Mouse (Mus musculus) adrenal gland, postnatal 25 days (tissue): ENCODE results near the gene Cers1. TPM values are rescaled to one million over a fixed set of nuclear protein-coding genes. Genes with fewer than 3 reads are reported as not detected.
A peak's percentile ranks its signal among the peaks of the same experiment; 100 is the strongest.

ENCODE experiments used
- DNase-seq: peaks from one replicate; pipeline ENCODE4 v3.0.0; 2021; ENCODE audit warnings: mixed read lengths
- total RNA-seq: library from RNA; stranded (reverse); gene quantifications from 2 replicates; pipeline ENCODE4 v1.2.3, GENCODE M21; 2021

Gene Cers1
- total RNA-seq, 1 experiment from 2014 or later: 3.4 TPM

DNA sequence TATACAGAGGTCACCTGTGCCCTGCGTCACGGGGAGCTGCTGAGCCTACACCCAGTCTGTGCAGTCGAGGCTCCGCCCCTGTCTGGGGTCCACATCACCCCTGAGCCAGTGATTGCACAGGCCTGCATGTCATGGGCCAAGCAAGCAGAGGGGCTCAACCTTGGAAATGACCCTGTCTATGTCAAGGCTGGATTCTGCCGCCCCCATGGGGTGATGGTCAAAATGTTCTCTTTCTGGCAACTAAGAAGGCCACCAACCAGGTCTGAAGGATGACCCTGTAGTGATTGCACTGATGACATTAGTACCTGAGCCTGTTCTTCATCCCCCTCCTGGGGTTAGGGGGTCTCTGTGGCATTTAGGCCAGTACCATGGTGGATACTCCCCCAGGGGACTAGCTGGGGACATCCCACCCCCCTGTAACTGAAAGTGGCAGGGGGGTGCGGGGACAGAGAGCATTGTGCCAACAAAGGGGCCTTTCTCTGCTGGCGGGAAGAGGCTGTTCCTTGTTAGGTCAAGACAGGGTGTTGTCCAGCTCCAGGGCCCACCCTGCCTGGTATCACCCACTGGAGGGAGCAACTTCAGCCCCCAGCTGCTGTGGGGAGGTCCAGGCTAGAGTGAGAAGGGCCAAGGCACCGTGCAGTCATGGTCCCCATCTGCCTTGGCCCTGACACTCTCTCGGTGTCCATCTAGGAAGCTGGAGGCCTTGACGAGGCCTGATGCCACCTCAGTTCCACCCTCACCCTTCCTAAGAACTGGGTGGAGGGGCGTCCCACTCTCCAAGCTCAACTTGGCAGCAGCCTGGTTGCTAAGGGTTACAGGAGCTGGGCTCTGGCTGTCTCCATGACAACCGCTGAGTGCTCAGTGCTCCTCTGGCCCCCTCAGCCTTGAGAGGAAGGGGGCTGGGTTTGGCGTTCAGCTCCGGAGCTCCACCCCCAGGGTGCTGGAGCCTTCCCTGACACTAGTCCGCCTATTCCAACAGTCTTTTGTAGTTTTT is 1.2 kb downstream of the Cers1 start:
- DNase-seq: peak; percentile 41

DNA sequence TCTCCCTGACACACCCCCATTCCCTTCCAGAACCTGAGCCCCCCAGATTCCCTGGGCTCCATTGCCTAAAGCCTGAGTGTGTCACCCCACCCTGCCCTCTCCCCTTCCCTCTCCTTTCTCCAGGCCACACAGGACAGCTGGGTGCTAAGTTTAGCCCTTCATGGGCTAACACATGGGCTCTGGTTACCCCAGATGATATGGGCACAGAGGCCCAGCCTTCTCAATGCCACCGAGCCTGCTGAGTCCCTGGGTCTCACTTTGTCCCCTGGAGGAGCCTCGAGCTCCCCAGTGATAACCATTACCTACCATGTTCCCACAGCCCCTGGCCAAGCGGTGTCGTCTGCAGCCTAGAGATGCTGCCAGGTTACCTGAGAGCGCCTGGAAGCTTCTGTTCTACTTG is 2.3 kb downstream of the Cers1 start:
- DNase-seq: no peak

DNA sequence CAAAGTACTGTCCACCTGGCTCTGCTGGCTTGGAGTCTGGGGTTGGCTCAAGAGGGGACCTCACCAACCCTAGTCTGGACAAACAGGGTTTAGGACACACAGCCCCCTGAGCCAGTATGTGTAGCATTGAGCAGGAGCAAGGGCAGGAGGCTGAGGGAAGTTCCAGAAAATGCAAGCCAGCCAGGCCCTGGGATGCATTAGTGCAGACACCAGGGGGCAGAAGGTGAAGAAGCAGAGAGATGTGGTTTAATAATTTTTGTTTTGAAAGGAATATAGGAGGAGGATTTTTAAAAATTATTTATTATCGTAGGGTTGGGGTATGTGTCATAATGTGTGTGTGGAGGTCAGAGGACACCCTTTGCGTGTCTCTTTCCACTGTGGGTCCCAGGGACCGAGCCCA is 8.1 kb downstream of the Cers1 start:
- no peak for DNase-seq

DNA sequence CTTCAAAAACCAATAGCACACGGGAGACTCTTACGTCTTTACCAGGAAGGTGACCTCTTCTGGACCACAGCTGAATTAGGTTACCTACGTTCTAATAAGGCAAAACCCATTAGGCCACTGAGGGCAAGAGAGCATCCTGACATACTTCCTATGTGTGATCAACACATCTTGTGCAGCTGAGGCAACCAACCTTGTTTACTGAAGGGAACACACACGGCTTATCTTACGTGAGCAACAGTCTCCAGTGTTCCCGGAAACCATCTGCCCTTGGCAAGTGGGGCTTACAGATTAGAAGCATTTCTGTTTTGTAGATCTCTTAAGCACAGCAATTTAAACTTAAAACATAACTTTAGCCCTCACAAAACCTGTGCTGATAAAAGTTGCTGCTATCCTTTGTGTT is 11.9 kb downstream of the Cers1 start:
- DNase-seq: no peak

DNA sequence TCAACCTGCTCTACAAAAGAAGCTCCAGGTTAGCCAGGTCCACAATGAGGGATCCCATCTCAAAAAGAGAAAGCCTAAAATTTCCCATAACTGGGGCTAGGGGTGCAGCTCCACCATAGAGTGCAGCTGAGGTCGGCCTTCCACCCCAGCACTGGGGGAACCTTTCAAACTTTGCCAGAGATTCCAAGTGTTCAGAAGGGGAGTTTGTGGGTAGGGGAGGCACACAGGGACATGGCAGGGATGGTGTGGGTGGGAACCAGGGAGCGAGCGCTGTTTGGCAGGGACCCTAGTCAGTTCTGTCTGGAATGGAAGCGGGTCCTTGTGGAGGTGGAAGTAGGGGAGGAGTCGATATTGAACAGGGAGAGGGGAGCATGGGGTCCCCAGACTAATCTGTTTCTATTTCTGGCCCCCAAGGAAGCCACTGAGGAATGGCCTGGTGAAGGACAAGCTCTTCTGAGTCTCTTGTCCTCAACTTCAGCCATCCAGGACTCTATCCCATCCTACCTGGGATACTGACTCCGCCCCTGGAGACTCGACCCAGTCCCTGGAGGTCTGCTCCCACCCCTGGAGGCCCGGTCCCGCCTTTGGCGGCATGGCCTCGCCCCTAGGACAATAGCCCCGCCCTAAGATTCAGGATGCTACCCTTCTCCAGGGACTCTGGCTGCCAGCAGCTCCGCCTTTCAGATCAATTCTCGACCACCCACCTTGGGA is 13.7 kb downstream of the Cers1 start, which contains the start of gene Gdf1:
Gene Gdf1 (plus strand): TSS at position 694 of the 711 bp plus-strand sequence.
- DNase-seq: no peak

DNA sequence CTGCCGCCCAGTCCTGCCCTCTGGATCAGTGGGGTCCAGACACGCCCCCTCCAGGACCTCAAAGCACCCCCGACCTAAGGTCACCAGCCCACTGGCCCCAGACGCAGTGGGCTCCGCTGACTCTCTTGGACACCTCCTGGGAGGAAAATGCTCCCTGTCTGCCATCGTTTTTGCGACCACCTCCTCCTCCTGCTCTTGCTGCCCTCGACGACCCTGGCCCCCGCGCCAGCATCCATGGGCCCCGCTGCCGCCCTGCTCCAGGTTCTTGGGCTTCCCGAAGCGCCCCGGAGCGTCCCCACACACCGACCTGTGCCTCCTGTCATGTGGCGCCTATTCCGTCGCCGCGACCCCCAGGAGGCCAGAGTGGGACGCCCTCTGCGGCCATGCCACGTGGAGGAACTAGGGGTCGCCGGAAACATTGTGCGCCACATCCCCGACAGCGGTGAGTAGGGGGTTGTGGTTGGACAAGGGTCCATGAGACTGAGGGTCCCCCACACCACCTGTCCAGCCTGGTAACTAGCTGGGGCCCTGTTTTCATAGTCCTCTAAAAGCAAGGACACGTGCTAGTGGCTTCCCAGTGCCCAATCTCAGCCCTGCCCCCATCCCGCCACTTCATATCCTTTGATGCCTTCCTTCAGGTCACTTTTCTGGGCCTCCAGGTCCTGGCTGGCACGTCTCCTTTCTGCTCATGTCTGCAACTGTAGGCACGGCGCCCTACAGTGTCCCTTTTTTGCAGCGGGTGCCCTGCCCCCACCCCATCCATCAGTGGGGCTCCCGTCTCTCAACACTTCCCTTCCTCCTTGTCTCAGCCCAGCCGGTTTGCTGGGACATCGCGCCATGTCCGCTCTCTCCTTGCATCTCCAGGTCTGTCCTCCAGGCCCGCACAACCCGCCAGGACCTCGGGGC is 14.5 kb downstream of the Cers1 start:
- no peak for DNase-seq

DNA sequence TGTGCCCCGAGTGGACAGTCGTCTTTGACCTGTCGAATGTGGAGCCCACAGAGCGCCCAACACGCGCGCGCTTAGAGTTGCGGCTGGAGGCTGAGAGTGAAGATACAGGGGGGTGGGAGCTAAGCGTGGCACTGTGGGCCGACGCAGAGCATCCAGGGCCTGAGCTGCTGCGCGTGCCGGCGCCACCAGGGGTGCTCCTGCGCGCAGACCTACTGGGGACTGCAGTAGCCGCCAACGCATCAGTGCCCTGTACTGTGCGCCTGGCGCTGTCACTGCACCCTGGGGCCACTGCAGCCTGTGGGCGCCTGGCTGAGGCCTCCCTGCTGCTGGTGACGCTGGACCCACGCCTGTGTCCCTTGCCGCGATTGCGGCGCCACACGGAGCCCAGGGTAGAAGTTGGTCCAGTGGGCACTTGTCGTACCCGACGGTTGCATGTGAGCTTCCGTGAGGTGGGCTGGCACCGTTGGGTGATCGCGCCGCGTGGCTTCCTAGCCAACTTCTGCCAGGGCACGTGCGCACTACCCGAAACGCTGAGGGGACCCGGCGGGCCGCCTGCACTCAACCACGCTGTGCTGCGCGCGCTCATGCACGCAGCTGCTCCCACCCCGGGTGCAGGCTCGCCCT is 15.3 kb downstream of the Cers1 start:
- peak; percentile 68 for DNase-seq

DNA sequence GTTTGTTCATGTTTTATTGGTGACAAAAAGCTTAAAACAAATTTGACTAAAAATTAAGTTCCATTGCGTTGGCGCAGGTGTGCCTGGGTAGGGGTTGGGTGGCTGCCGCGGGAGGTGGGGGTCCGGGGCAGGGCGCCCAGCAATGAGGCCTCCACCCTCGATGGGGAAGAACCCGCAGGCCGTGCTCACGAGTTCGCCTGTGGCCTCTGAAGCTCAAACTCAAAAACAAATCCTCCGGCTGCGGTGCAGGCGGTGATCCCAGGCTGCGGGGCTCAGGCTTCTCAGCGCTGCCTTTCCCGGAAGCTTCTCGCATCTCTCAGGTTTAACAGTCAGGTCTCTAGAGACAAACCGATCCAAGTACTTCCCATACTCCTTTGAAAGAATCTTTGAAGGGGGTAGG is 16.0 kb downstream of the Cers1 start:
- DNase-seq: no peak

DNA sequence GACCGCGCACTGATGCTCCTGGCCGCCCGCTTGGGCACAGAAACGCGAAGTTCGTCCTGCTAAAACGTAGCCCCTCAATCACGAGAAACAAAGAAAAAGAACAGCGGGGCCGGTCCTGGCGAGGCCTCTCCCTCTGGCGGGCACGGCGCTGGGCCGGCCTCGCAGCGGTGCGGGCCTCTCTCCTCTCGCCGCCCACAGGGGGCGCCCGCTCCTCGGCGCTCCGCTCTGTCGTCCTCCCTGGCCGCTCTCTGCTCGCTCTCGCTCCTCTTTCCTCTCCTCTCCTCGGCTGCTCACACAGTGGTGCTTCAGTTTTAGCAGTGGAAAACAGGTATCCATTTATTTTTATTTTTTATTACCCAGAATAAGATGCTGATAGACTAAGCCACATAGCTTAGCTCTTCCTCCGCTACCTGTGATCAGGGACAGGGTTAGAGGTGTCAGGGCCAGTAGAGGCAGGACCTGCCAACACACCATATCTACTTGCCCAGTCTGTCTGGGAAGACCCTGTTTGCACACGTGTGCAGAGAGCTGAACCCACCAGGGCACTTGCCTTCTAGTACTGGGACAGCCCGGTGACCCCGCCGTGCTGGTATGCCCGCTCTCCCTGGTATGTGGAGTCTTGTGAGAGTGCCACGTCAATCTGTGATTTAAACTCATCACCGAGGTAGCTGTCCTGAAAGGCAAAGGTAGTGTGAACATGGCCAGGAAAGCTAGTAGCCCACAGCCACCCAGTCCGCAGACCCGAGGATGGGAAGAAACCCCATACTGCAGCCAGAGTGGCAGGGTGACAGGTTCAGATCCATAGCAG is 16.7 kb downstream of the Cers1 start:
- DNase-seq: peak; percentile 76

DNA sequence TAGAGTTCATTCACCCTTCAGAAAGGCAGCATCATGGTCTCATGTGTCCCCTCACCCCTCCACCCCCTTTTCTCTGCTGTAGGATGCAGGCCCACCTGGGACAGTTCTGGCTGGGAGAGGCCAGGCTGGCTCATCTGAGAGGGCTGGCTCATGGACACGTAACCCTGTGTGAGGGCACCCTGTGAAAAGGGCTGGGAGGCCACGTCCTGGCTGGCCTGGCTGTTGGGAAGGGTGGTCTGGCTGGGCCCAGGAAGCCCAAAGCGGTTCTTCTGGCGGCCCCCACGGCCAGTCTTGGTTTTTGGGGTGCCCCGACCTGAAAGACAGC is 17.3 kb downstream of the Cers1 start:
- no peak for DNase-seq

DNA sequence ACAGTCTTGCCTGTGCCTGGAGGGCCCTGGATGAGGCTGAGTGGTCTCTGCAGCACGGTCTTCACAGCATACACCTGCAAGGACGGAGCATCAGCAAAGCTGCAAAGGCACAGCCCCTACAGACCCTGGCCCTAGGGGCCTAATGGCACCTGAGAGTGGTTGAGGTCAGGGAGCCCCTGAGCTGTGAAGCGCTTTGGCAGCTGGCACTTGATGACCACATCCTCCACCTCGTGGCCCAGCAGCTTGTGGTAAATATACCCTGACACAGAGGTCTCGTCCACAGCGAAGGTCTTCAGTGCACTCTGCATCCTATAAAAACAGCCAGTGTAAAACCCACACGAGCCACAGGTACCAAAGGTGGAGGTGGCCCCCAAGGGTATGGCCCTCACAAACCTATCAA is 23.4 kb downstream of the Cers1 start:
- DNase-seq: no peak

DNA sequence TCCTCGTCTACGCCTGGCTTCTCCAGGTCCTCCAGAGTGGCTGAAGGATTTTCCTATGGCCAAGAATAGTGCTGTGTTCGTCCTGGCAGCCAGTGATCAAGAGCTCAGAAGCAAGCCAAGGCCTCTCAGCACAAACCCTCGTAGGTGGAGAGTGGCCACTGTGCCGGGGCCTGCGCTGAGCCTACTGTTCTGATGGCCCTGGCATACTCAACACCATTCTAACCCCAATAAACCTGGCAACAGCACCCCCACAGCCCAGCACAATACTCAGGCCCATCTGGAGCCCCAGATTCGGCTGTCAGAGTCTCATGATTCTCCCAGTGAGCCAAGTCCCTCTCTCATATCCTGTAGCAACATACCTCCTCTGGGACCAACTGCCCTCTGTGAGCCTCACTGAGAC is 25.1 kb downstream of the Cers1 start:
- no peak for DNase-seq

DNA sequence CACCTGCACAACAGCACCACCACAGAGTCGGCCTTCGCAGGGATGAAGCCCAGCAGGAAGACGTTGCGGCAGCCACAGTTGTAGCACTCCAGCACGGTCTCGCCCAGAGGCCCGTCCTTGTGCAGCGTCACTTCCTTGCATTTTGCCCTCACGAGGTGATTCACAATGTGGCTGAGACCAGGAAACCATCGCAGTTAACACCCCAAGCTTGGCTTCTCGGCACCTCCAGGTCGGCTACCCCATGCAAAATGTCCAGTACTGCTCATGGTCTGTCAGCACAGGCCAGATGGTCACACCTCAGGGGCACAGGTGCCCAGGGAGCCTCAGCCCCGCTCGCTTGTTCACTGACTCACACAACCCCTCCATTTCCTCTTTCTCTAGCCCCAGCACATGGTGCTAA is 26.4 kb downstream of the Cers1 start:
- no peak for DNase-seq

DNA sequence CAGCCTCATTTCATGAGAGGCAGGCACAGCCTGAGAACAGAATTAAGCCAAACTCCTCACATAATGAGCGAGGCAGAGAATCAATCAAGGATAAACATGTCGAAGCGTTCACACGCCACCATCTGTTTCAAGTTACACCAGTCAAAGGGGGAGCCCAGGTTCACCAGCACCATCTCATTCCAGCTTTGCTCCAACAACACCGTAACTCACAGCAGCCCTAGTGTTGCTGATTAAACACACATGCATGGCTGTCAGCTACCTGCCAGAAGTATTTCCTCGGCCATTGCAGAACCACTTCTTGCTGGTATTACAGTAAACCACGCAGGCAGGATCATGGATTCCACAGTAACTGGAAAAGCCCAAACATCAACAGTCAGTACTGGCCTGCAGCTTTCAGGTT is 27.5 kb downstream of the Cers1 start:
- no peak for DNase-seq

DNA sequence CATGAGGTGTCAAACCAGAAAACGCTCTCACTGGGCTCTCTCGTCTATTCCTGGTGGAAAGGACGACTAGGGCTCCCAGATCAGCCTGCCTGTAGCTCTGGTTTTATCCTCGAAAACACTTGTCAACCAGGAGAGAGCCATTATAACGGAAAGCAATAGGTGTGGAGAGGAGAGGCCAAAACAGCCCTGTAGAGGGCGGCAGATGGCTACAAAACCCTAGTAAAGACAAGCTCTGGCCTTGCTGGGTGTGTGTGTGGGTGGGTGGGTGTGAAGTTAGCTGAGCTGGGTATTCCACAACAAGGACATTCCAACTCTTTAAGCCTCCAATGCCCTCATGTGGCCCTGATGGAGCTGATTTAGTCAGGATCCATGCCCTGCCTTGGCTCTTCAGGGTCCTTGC is 28.1 kb downstream of the Cers1 start:
- DNase-seq: peak; percentile 41

DNA sequence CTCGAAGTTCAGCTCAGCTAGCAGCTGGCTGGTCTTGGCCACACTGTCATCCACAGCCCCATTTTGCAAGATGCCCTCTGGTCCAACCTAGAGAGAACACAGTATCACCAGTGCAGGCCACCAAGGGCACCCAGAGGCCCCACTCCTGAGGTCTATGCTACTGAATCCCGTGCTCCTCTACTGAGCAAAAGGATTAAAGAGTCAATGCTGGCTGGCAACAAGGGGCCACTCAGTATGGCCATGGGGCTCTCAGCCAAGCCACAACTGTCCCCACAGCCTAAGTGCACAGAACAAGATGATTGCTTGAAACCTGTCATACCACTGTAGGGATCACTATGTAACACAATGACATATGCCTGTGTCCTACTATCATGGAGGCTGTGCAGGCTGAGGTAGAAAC is 28.7 kb downstream of the Cers1 start:
- no peak for DNase-seq

DNA sequence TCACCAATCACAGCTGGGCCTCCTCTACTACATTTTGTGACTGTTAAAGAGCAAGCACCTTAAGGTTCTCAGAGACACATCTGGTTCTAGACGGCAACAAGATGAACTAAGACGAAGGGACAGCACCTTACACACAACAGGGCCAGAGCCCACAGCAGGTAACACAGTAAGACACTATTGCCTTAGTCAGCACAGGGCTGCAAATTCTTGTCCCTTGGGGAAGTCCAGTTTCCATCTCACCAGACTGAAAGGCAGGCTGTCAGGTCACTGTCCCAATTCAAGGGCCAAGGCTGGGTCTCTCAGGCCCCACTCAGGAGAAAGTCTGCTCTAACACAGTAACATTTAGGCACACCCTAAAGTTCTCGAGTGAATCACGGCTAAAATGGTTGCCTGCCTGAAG is 31.9 kb downstream of the Cers1 start:
- DNase-seq: no peak

DNA sequence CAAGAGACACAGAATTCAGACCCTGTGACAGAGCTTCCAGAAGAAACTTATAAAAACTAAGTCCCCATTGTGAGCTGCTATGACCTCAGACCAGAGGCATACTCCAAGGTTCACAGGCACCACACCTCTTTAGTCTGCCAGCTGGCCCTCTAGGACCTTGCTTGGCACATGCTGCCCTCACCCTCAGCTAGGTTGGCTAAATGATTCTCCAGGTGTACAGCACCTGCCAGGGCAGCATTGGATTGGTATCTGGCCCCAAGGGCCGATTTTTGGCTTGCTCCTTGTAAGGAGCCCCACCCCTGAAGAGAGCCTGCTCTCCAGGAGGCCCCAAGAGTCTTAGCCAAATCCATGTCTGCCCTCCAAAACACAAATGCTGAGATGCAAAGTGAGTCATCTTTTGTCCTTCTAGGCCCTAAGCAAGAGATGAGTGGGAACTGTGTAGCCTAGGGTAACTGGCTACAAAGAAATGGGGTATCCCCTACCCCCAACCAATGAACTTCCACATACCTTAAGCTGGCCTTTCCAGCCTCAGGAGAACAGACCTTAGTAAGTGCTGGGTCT is 32.4 kb downstream of the Cers1 start:
- DNase-seq: no peak

DNA sequence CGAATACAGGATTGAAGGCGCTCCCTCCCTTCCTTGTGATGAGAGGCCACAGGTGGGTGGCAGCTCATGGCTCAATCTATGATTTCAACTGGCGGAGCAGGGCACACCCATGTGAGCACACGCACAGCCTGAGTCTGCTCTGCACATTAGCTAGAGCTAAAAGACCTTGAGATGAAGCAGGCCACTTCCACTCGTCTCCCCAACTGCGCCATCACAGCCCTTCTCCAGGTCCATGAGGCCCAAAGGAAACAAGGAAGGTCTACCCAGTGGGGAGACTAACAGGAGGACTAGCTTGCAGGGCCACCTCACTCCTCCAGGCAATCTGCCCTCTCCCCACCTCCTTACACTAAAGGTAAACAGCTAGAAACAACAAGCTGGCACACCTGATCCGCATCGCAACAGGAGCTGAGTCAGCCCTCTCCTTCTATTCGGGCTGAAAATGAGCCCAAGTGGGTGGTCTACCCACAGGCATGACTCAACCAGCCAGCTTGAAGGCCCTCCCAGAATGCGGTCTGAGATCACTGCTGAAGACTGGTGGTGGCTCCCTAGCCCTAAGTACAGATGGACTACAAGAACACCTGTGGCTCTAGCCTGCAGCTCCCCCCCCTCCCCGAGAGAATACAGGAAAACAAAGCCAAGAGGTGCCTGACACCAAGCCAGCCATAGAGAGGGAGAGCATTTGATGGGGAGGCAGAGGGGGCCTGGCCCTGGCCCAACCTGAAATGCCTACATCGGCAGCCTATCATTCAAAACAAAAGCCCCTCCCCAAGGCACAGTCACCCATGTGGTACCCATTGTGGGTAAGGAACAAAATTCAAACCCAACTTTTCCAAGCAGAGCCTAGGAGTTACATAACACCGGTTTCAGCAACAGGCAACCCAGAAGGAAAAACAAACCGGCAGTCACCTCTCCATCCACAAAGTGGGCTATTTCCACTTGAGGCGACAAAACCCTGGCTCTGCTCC is 35.7 kb downstream of the Cers1 start:
- DNase-seq: no peak

DNA sequence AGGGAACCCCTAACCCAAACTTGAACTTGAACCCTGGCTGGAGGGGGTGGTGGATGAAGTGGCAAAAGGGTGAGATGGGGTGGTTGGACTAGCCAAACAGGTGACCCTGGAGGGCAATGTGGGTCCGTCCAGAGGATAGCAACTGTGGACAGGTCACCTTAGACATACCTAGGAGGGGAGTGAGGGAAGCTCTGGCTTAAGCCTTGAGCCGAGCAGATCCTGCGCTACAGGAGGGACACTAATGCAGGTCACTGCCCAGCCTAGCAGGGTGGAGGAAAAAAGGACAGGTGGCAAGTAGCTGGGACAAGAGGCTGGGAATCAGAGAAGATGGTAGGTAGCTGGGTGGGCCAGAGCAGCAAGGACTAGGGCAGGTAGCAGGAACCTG is 36.4 kb downstream of the Cers1 start:
- no peak for DNase-seq
